Mouse (Mus musculus): ENCODE results near the gene Lrguk. TPM values are rescaled to one million over a fixed set of nuclear protein-coding genes. Genes with fewer than 3 reads are reported as not detected.

Gene Lrguk
- polyA plus RNA-seq, 1 experiment = 1.3 TPM

GRCm38 (mm10) chr6:34149821-34150220, 120.6 kb downstream of the Lrguk start:
- Histone ChIP-seq H3K4me1 (ENCODE audit: control insufficient read depth, insufficient read depth, low read length) (peaks cover 3% of the 10 kb centered on the region; the same call in 1 of the 2 replicates), H3K27ac (ENCODE audit: insufficient read depth, low read length) (no peak overlapping the region), H3K4me3 (ENCODE audit: insufficient read depth, low read length) (no peak overlapping the region)
- TF ChIP-seq POLR2A (IDR thresholded peaks at IDR 0.05; ENCODE audit: extremely low read depth, insufficient read depth, low read length) (no peak), CTCF (IDR thresholded peaks at IDR 0.05; ENCODE audit: extremely low read depth, insufficient read depth, low read length) (no peak)

GRCm38 (mm10) chr6:34153069-34154052, 124.1 kb downstream of the Lrguk start:
- Histone ChIP-seq H3K27ac (ENCODE audit: insufficient read depth, low read length) (no peak overlapping the region), H3K4me3 (ENCODE audit: insufficient read depth, low read length) (no peak overlapping the region), H3K4me1 (ENCODE audit: control insufficient read depth, insufficient read depth, low read length) (peaks cover 9% of the 10 kb centered on the region; the same call in 1 of the 2 replicates)
- TF ChIP-seq POLR2A (IDR thresholded peaks at IDR 0.05; ENCODE audit: extremely low read depth, insufficient read depth, low read length) (no peak), CTCF (IDR thresholded peaks at IDR 0.05; ENCODE audit: extremely low read depth, insufficient read depth, low read length) (no peak)

GRCm38 (mm10) chr6:34154202-34154601, 125.0 kb downstream of the Lrguk start:
- no peak overlapping the region for H3K4me3 ChIP-seq (ENCODE audit: insufficient read depth, low read length)
- no peak overlapping the region for H3K27ac ChIP-seq (ENCODE audit: insufficient read depth, low read length)
- TF ChIP-seq POLR2A (IDR thresholded peaks at IDR 0.05; ENCODE audit: extremely low read depth, insufficient read depth, low read length) = no peak
- TF ChIP-seq CTCF (IDR thresholded peaks at IDR 0.05; ENCODE audit: extremely low read depth, insufficient read depth, low read length) = no peak
- peaks cover 9% of the 10 kb centered on the region; the same call in 1 of the 2 replicates for H3K4me1 ChIP-seq (ENCODE audit: control insufficient read depth, insufficient read depth, low read length)

GRCm38 (mm10) chr6:34155137-34155804, 126.0 kb downstream of the Lrguk start:
- Histone ChIP-seq H3K4me1 (ENCODE audit: control insufficient read depth, insufficient read depth, low read length) (peaks cover 9% of the 10 kb centered on the region; the same call in 1 of the 2 replicates), H3K27ac (ENCODE audit: insufficient read depth, low read length) (no peak overlapping the region), H3K4me3 (ENCODE audit: insufficient read depth, low read length) (no peak overlapping the region)
- TF ChIP-seq CTCF (IDR thresholded peaks at IDR 0.05; ENCODE audit: extremely low read depth, insufficient read depth, low read length) (no peak), POLR2A (IDR thresholded peaks at IDR 0.05; ENCODE audit: extremely low read depth, insufficient read depth, low read length) (no peak)

- no peak overlapping the region for H3K27ac ChIP-seq (ENCODE audit: insufficient read depth, low read length)
These were observed 126.8 kb downstream of the Lrguk start for GRCm38 (mm10) chr6:34156057-34156456.

GRCm38 (mm10) chr6:34156841-34157748, 127.8 kb downstream of the Lrguk start:
- H3K27ac ChIP-seq (ENCODE audit: insufficient read depth, low read length) = no peak overlapping the region
- no peak overlapping the region for H3K4me3 ChIP-seq (ENCODE audit: insufficient read depth, low read length)
- peaks cover 9% of the 10 kb centered on the region; the same call in 1 of the 2 replicates for H3K4me1 ChIP-seq (ENCODE audit: control insufficient read depth, insufficient read depth, low read length)
- TF ChIP-seq CTCF (IDR thresholded peaks at IDR 0.05; ENCODE audit: extremely low read depth, insufficient read depth, low read length) (no peak), POLR2A (IDR thresholded peaks at IDR 0.05; ENCODE audit: extremely low read depth, insufficient read depth, low read length) (no peak)

More at GRCm38 (mm10) chr6:34156057-34156456, 126.8 kb downstream of the Lrguk start:
- Histone ChIP-seq H3K4me1 (ENCODE audit: control insufficient read depth, insufficient read depth, low read length) (peaks cover 9% of the 10 kb centered on the region; the same call in 1 of the 2 replicates), H3K4me3 (ENCODE audit: insufficient read depth, low read length) (no peak overlapping the region)
- TF ChIP-seq POLR2A (IDR thresholded peaks at IDR 0.05; ENCODE audit: extremely low read depth, insufficient read depth, low read length) (no peak), CTCF (IDR thresholded peaks at IDR 0.05; ENCODE audit: extremely low read depth, insufficient read depth, low read length) (no peak)

GRCm38 (mm10) chr6:34159998-34160815, 131.0 kb downstream of the Lrguk start:
- no peak for TF ChIP-seq POLR2A (IDR thresholded peaks at IDR 0.05; ENCODE audit: extremely low read depth, insufficient read depth, low read length)
- no peak for TF ChIP-seq CTCF (IDR thresholded peaks at IDR 0.05; ENCODE audit: extremely low read depth, insufficient read depth, low read length)

GRCm38 (mm10) chr6:34160816-34161310, 131.6 kb downstream of the Lrguk start:
- TF ChIP-seq POLR2A (IDR thresholded peaks at IDR 0.05; ENCODE audit: extremely low read depth, insufficient read depth, low read length) (no peak), CTCF (IDR thresholded peaks at IDR 0.05; ENCODE audit: extremely low read depth, insufficient read depth, low read length) (no peak)

More at GRCm38 (mm10) chr6:34159998-34160815, 131.0 kb downstream of the Lrguk start:
- H3K4me3 ChIP-seq (ENCODE audit: insufficient read depth, low read length) = no peak overlapping the region
- peaks cover 4% of the 10 kb centered on the region; the same call in 1 of the 2 replicates for H3K4me1 ChIP-seq (ENCODE audit: control insufficient read depth, insufficient read depth, low read length)
- no peak overlapping the region for H3K27ac ChIP-seq (ENCODE audit: insufficient read depth, low read length)

More at GRCm38 (mm10) chr6:34160816-34161310, 131.6 kb downstream of the Lrguk start:
- no peak overlapping the region for H3K27ac ChIP-seq (ENCODE audit: insufficient read depth, low read length)
- H3K4me3 ChIP-seq (ENCODE audit: insufficient read depth, low read length) = no peak overlapping the region
- peaks cover 4% of the 10 kb centered on the region; the same call in 1 of the 2 replicates for H3K4me1 ChIP-seq (ENCODE audit: control insufficient read depth, insufficient read depth, low read length)
